Mouse (Mus musculus): ENCODE results near the gene Armc6. TPM values are rescaled to one million over a fixed set of nuclear protein-coding genes. Genes with fewer than 3 reads are reported as not detected.

Gene Armc6
- polyA plus RNA-seq, 1 experiment from 2014 or later = 38.8 TPM

- DNase-seq (ENCODE audit: low spot score) = no peak
- H3K4me1 ChIP-seq = peaks cover 6% of the 10 kb centered on the region
- H3K9me3 ChIP-seq (replicated peaks) = no peaks in the 10 kb centered on the region
- no peaks in the 10 kb centered on the region for H3K27me3 ChIP-seq (ENCODE audit: low read depth, poor library complexity, severe bottlenecking)
- H3K36me3 ChIP-seq = peaks cover 70% of the 10 kb centered on the region
- no peak overlapping the region for H3K27ac ChIP-seq (replicated peaks)
- 97% methylated on average over 4 of the region's 4 CpGs for WGBS
- H3K4me3 ChIP-seq = no peak overlapping the region
These were observed 55.2 kb downstream of the Armc6 start for GRCm38 (mm10) chr8:70179082-70179481.

DNA sequence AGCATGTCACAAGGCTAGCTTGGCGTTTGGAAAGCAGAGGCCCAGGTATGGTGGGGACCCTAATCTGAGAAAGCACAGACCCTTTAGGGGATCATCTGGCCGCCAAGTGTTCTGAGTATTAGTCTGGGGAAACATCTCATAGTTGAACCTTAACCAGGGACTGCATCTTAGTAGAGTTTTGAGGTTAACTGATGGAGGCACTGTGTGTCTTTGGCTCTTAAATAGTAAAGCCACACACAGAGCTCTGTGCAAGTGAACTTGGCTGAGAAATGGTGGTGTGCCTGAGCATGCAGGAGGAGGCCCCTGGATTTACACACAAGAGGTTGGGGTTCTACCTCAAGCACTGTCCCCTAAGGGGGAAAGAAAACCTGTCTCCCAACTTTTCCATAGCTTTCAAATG, 56.0 kb downstream of the Armc6 start:
- no peak for DNase-seq (ENCODE audit: low spot score)
- Histone ChIP-seq H3K36me3 (peaks cover 69% of the 10 kb centered on the region), H3K27ac (replicated peaks) (no peak overlapping the region), H3K27me3 (ENCODE audit: low read depth, poor library complexity, severe bottlenecking) (no peaks in the 10 kb centered on the region), H3K4me3 (no peak overlapping the region), H3K4me1 (peaks cover 11% of the 10 kb centered on the region), H3K9me3 (replicated peaks) (no peaks in the 10 kb centered on the region)
- 93% methylated on average over 2 of the region's 2 CpGs for WGBS

- no peaks in the 10 kb centered on the region for H3K27me3 ChIP-seq (ENCODE audit: low read depth, poor library complexity, severe bottlenecking)
- 96% methylated on average over 7 of the region's 7 CpGs for WGBS
These were observed 60.2 kb downstream of the Armc6 start for GRCm38 (mm10) chr8:70174079-70174478.

DNA sequence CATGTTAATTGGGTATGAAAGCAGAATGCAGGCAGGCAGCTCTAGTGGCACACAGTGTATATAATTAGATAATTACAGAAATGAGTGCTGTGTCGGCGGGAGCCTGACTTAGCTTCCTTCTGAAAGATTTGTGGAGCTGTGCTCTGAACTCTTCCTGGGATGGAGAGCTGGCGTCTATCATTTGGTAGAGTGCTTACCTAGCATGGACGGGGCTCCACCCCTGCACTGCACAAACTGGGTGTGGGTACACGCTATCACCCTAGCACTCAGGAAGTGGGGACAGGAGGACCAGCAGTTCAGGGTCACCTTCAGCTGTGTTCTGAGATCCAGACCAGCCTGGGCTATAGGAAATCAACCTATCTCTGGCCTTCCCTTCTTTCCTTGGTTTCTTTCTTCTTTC, 60.9 kb downstream of the Armc6 start:
- DNase-seq (ENCODE audit: low spot score) = no peak
- Histone ChIP-seq H3K4me3 (peak overlapping the region; percentile 80; the same call in 1 of the 2 replicates), H3K27ac (replicated peaks) (no peak overlapping the region), H3K36me3 (peaks cover 28% of the 10 kb centered on the region), H3K27me3 (ENCODE audit: low read depth, poor library complexity, severe bottlenecking) (no peaks in the 10 kb centered on the region), H3K9me3 (replicated peaks) (no peaks in the 10 kb centered on the region), H3K4me1 (peaks cover 25% of the 10 kb centered on the region)
- 86% methylated on average over 5 of the region's 5 CpGs for WGBS

More at GRCm38 (mm10) chr8:70174079-70174478, 60.2 kb downstream of the Armc6 start:
- Histone ChIP-seq H3K4me3 (no peak overlapping the region), H3K27ac (replicated peaks) (no peak overlapping the region), H3K4me1 (peaks cover 25% of the 10 kb centered on the region), H3K9me3 (replicated peaks) (no peaks in the 10 kb centered on the region), H3K36me3 (peaks cover 35% of the 10 kb centered on the region)
- DNase-seq (ENCODE audit: low spot score) = no peak

- Histone ChIP-seq H3K9me3 (replicated peaks) (no peaks in the 10 kb centered on the region), H3K27me3 (ENCODE audit: low read depth, poor library complexity, severe bottlenecking) (no peaks in the 10 kb centered on the region; the same call in 1 of the 2 replicates), H3K4me1 (peaks cover 25% of the 10 kb centered on the region), H3K4me3 (peak within 1 kb of the TSS; percentile 80), H3K27ac (replicated peaks) (peak within 1 kb of the TSS; percentile 86), H3K36me3 (peaks cover 19% of the 10 kb centered on the region)
- peak; percentile 89 for DNase-seq (ENCODE audit: low spot score)
- WGBS = 3% methylated on average over 27 of the region's 27 CpGs
These were observed 62.1 kb downstream of the Armc6 start, which contains the start of gene Tmem161a for GRCm38 (mm10) chr8:70172043-70172681. Gene Tmem161a (plus strand): TSS chr8:70172356.

- 87% methylated on average over 7 of the region's 7 CpGs for WGBS
- no peak for DNase-seq (ENCODE audit: low spot score)
- H3K4me3 ChIP-seq = 0 out of 2 replicates have a peak overlapping the region, but pooled peaks have one; percentile 80
- H3K27me3 ChIP-seq (ENCODE audit: low read depth, poor library complexity, severe bottlenecking) = peaks cover 4% of the 10 kb centered on the region
- H3K4me1 ChIP-seq = peaks cover 33% of the 10 kb centered on the region
- H3K27ac ChIP-seq (replicated peaks) = peak overlapping the region; percentile 86
- no peaks in the 10 kb centered on the region for H3K9me3 ChIP-seq (replicated peaks)
- H3K36me3 ChIP-seq = peaks cover 9% of the 10 kb centered on the region; the same call in 1 of the 2 replicates
These were observed 63.0 kb downstream of the Armc6 start for GRCm38 (mm10) chr8:70171240-70171639.

- Histone ChIP-seq H3K9me3 (replicated peaks) (no peaks in the 10 kb centered on the region), H3K27me3 (ENCODE audit: low read depth, poor library complexity, severe bottlenecking) (peaks cover 9% of the 10 kb centered on the region), H3K27ac (replicated peaks) (no peak overlapping the region), H3K36me3 (peaks cover 8% of the 10 kb centered on the region; the same call in 1 of the 2 replicates), H3K4me1 (peaks cover 37% of the 10 kb centered on the region), H3K4me3 (no peak overlapping the region)
- WGBS = 89% methylated on average over 3 of the region's 3 CpGs
- no peak for DNase-seq (ENCODE audit: low spot score)
These were observed 63.5 kb downstream of the Armc6 start for GRCm38 (mm10) chr8:70170748-70171147.

Other genes starting within 250 kb of the Armc6 start
- 48.0 and 48.7 TPM in 2 replicates for gene Gatad2a, start 238.1 kb downstream of the Armc6 start, polyA plus RNA-seq (2016; fragmentation: Nextera tagmentation; extraction: Ambion mirVana)
- gene Mau2, start 191.7 kb downstream of the Armc6 start, polyA plus RNA-seq (2016; fragmentation: Nextera tagmentation; extraction: Ambion mirVana) = 57.2 and 67.4 TPM in 2 replicates
- 51.9 and 57.7 TPM in 2 replicates for gene Sugp1, start 191.7 kb downstream of the Armc6 start, polyA plus RNA-seq (2016; fragmentation: Nextera tagmentation; extraction: Ambion mirVana)
- 0.69 and 1.1 TPM in 2 replicates for gene Tm6sf2, start 161.5 kb downstream of the Armc6 start, polyA plus RNA-seq (2016; fragmentation: Nextera tagmentation; extraction: Ambion mirVana)
- gene Hapln4, start 151.0 kb downstream of the Armc6 start, polyA plus RNA-seq (2016; fragmentation: Nextera tagmentation; extraction: Ambion mirVana) = 0.06 and 0.22 TPM in 2 replicates
- 14.4 and 44.7 TPM in 2 replicates for gene Ncan, start 113.6 kb downstream of the Armc6 start, polyA plus RNA-seq (2016; fragmentation: Nextera tagmentation; extraction: Ambion mirVana)
- gene Nr2c2ap, start 103.1 kb downstream of the Armc6 start, polyA plus RNA-seq (2016; fragmentation: Nextera tagmentation; extraction: Ambion mirVana) = 28.4 and 30.7 TPM in 2 replicates
- gene Rfxank, start 95.3 kb downstream of the Armc6 start, polyA plus RNA-seq (2016; fragmentation: Nextera tagmentation; extraction: Ambion mirVana) = 16.1 and 18.1 TPM in 2 replicates
- gene Borcs8, start 95.0 kb downstream of the Armc6 start, polyA plus RNA-seq (2016; fragmentation: Nextera tagmentation; extraction: Ambion mirVana) = 38.2 and 41.3 TPM in 2 replicates
- 0.46 and 0.86 TPM in 2 replicates for gene Mef2b, start 94.8 kb downstream of the Armc6 start, polyA plus RNA-seq (2016; fragmentation: Nextera tagmentation; extraction: Ambion mirVana)
- gene Tmem161a, start 62.1 kb downstream of the Armc6 start, polyA plus RNA-seq (2016; fragmentation: Nextera tagmentation; extraction: Ambion mirVana) = 66.1 and 73.4 TPM in 2 replicates
- 2.2 and 2.7 TPM in 2 replicates for gene Slc25a42, start 22.2 kb downstream of the Armc6 start, polyA plus RNA-seq (2016; fragmentation: Nextera tagmentation; extraction: Ambion mirVana)
- 57.6 and 62.4 TPM in 2 replicates for gene Sugp2, start 240 bp downstream of the Armc6 start, polyA plus RNA-seq (2016; fragmentation: Nextera tagmentation; extraction: Ambion mirVana)
- 102 and 111 TPM in 2 replicates for gene Homer3, start 48.4 kb upstream of the Armc6 start, polyA plus RNA-seq (2016; fragmentation: Nextera tagmentation; extraction: Ambion mirVana)
- gene Ddx49, start 68.0 kb upstream of the Armc6 start, polyA plus RNA-seq (2016; fragmentation: Nextera tagmentation; extraction: Ambion mirVana) = 56.4 and 57.4 TPM in 2 replicates
- gene Cope, start 68.1 kb upstream of the Armc6 start, polyA plus RNA-seq (2016; fragmentation: Nextera tagmentation; extraction: Ambion mirVana) = 308 and 311 TPM in 2 replicates
- 4.6 and 5.3 TPM in 2 replicates for gene Cers1, start 81.3 kb upstream of the Armc6 start, polyA plus RNA-seq (2016; fragmentation: Nextera tagmentation; extraction: Ambion mirVana)
- gene Gdf1, start 95.4 kb upstream of the Armc6 start, polyA plus RNA-seq (2016; fragmentation: Nextera tagmentation; extraction: Ambion mirVana) = 3.8 and 5.7 TPM in 2 replicates
- gene Upf1, start 118.8 kb upstream of the Armc6 start, polyA plus RNA-seq (2016; fragmentation: Nextera tagmentation; extraction: Ambion mirVana) = 16.8 and 19.1 TPM in 2 replicates
- 0.37 and 0.39 TPM in 2 replicates for gene Comp, start 139.1 kb upstream of the Armc6 start, polyA plus RNA-seq (2016; fragmentation: Nextera tagmentation; extraction: Ambion mirVana)
- 12.9 and 16.5 TPM in 2 replicates for gene Crtc1, start 205.1 kb upstream of the Armc6 start, polyA plus RNA-seq (2016; fragmentation: Nextera tagmentation; extraction: Ambion mirVana)
- gene Klhl26, start 242.5 kb upstream of the Armc6 start, polyA plus RNA-seq (2016; fragmentation: Nextera tagmentation; extraction: Ambion mirVana) = 16.9 and 20.7 TPM in 2 replicates